Mouse (Mus musculus): ENCODE measurements around the gene Fsip1. TPM values are rescaled to one million over a fixed set of nuclear protein-coding genes. Genes with fewer than 3 reads are reported as not detected.
A peak's percentile ranks its signal among the peaks of the same experiment; 100 is the strongest.

The Fsip1 gene
- polyA plus RNA-seq, 1 experiment = not detected

DNA sequence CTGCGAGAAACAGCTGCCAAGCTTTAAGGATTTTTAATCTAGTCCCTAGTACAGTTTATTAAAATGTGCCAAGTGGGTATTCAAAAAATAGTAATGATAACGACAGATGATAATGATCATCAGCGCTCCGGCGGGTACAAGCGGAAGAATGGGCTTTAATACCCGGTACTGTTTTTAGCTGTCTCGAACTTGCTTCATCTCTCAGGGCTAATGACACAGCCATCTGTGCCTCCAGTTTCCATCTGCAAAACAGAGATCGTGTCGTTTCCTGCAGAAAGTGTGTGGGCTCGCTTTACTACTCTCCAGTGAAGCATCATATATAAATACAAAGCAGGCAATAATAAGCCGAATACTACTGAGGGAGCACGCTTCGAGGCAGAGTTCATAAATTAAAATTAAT is 13.4 kb upstream of the Fsip1 start:
- WGBS = 85% methylated on average over 14 of the region's 14 CpGs
- Histone ChIP-seq H3K4me3 (replicated peaks; ENCODE audit: control insufficient read depth, low read depth, low read length) (no peak overlapping the region), H3K4me1 (ENCODE audit: control insufficient read depth, insufficient read depth, low read length) (no peaks in the 10 kb centered on the region; the same call in 1 of the 2 replicates), H3K27ac (ENCODE audit: control insufficient read depth, insufficient read depth, low read depth, low read length, poor library complexity) (no peak overlapping the region)
- TF ChIP-seq POLR2A (IDR thresholded peaks at IDR 0.05; ENCODE audit: borderline replicate concordance, control insufficient read depth, low read depth, low read length) = no peak
- TF ChIP-seq CTCF (IDR thresholded peaks at IDR 0.05; ENCODE audit: control insufficient read depth, insufficient read depth, low read length) = no peak

DNA sequence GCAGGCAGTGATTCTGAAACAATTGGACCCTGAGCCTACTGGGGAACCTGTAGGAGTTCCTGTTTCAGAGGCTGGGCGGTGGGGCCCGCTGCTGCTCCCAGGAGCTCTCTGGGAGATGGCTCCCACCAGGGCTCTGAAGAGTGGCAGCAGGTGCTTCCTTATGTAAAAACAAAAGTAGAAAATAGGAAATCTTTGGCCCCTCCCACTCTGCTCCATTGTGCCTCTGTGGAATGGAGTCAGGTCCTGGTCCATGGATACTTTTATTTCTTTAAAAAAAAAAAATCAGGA is 7.1 kb upstream of the Fsip1 start:
- Histone ChIP-seq H3K4me3 (replicated peaks; ENCODE audit: control insufficient read depth, low read depth, low read length) (no peak overlapping the region), H3K4me1 (ENCODE audit: control insufficient read depth, insufficient read depth, low read length) (peaks cover 4% of the 10 kb centered on the region; the same call in 1 of the 2 replicates), H3K27ac (ENCODE audit: control insufficient read depth, insufficient read depth, low read depth, low read length, poor library complexity) (peak overlapping the region; percentile 70; the same call in 1 of the 2 replicates)
- WGBS = 3% methylated on average over 2 of the region's 2 CpGs
- TF ChIP-seq POLR2A (IDR thresholded peaks at IDR 0.05; ENCODE audit: borderline replicate concordance, control insufficient read depth, low read depth, low read length) = no peak
- no peak for TF ChIP-seq CTCF (IDR thresholded peaks at IDR 0.05; ENCODE audit: control insufficient read depth, insufficient read depth, low read length)

DNA sequence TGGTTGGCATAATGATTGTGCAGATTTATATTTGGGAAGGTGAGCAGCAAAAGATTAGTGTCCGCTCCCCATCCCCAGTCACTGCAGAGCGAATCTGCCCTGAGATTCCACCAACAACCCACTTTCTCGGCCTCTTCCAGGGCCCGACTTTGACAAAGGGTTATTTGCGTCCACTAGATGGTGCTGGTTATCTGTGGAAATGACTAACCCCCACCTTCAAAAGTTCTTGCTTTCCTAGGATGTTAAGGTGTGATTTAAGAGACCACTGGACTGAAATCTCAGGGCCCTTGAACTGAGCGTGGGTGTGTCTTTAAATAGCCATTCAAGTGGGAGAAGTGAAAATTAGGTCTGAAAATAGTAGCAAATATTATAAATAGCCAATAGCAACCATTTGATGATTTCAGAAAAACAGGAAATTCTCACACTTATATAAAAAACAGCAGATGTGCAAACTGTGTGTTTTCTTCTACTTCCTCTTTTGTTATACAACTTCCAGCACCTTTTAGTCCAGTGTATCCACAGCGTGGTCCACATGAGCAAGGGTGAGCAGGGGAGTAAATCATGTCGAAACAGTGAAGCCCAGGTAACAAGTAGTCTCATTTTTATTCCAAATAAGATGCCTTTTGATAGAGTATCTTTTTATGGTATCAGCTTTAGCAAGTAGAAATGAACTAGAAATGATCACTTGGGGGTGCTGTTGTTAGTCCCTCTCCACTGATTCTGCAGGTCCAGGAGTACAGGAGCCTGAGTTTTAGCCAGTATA is 6.6 kb upstream of the Fsip1 start:
- Histone ChIP-seq H3K27ac (ENCODE audit: control insufficient read depth, insufficient read depth, low read depth, low read length, poor library complexity) (peak overlapping the region; percentile 70; the same call in 1 of the 2 replicates), H3K4me3 (replicated peaks; ENCODE audit: control insufficient read depth, low read depth, low read length) (no peak overlapping the region), H3K4me1 (ENCODE audit: control insufficient read depth, insufficient read depth, low read length) (peaks cover 4% of the 10 kb centered on the region; the same call in 1 of the 2 replicates)
- WGBS = 8% methylated on average over 8 of the region's 8 CpGs
- peak; percentile 22; the same call in 1 of the 2 replicates for TF ChIP-seq CTCF (IDR thresholded peaks at IDR 0.05; ENCODE audit: control insufficient read depth, insufficient read depth, low read length)
- TF ChIP-seq POLR2A (IDR thresholded peaks at IDR 0.05; ENCODE audit: borderline replicate concordance, control insufficient read depth, low read depth, low read length) = no peak

DNA sequence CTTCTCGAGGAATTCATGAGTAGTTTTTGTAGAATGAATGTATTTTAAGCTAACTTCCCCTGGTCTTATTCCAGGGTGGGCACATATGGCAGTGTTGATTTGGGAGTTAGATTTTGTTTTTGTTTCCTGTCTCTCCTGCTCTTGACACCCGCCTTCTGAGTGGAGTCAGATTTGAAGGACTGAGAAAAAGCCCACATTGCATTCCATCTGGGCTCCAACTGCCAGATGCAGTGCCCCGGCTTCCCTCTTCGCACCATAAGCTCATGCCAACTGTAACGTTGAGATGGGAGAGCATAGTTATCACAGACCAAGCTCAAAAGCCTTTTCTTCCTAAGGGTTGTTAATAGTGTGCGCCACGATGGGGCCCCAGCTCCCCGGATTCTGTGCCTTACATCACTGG is 5.9 kb upstream of the Fsip1 start:
- no peak for TF ChIP-seq CTCF (IDR thresholded peaks at IDR 0.05; ENCODE audit: control insufficient read depth, insufficient read depth, low read length)
- no peak for TF ChIP-seq POLR2A (IDR thresholded peaks at IDR 0.05; ENCODE audit: borderline replicate concordance, control insufficient read depth, low read depth, low read length)
- Histone ChIP-seq H3K4me1 (ENCODE audit: control insufficient read depth, insufficient read depth, low read length) (peaks cover 4% of the 10 kb centered on the region; the same call in 1 of the 2 replicates), H3K4me3 (replicated peaks; ENCODE audit: control insufficient read depth, low read depth, low read length) (no peak overlapping the region), H3K27ac (ENCODE audit: control insufficient read depth, insufficient read depth, low read depth, low read length, poor library complexity) (peak overlapping the region; percentile 48; the same call in 1 of the 2 replicates)
- WGBS = 42% methylated on average over 8 of the region's 8 CpGs

DNA sequence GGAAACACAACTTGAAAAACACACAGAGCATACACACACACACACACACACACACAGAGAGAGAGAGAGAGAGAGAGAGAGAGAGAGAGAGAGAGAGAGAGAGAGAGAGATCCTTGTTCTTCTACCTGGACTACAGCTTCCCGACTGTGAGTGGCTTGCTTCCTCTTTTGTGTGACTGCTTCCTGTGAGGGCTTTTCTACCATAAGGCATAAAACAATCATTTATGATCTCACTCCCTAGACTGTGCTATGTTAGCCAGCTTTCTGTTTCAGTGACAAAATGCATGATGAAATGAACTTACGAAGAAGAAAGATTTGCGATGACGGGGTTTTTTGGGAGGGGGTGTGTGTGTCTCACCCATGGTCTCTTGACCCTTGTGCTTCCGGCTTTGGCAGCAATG is 3.0 kb upstream of the Fsip1 start:
- WGBS = 34% methylated on average over 5 of the region's 5 CpGs
- H3K4me3 ChIP-seq (replicated peaks; ENCODE audit: control insufficient read depth, low read depth, low read length) = no peak overlapping the region
- TF ChIP-seq POLR2A (IDR thresholded peaks at IDR 0.05; ENCODE audit: borderline replicate concordance, control insufficient read depth, low read depth, low read length) = no peak
- no peak overlapping the region for H3K27ac ChIP-seq (ENCODE audit: control insufficient read depth, insufficient read depth, low read depth, low read length, poor library complexity)
- peaks cover 4% of the 10 kb centered on the region for H3K4me1 ChIP-seq (ENCODE audit: control insufficient read depth, insufficient read depth, low read length)

DNA sequence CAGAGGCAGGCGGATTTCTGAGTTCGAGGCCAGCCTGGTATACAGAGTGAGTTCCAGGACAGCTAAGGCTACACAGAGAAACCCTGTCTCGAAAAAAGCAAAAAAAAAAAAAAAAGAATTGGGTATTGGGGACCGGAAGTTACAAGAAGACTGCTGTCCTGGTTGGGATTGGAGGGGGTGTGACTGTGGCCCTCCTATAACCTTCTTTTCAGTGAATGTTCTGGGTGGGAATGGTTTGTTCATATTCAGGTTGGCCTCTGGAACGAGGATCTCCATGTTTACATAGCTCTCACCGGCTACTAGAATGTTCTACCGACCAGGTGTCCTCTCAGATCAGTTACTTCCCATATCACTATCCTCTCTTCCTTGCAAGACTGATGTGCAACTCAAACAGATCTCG is 328 bp upstream of the Fsip1 start:
- TF ChIP-seq POLR2A (IDR thresholded peaks at IDR 0.05; ENCODE audit: borderline replicate concordance, control insufficient read depth, low read depth, low read length) (no peak), CTCF (IDR thresholded peaks at IDR 0.05; ENCODE audit: control insufficient read depth, insufficient read depth, low read length) (no peak)
- 45% methylated on average over 8 of the region's 8 CpGs for WGBS
- H3K27ac ChIP-seq (ENCODE audit: control insufficient read depth, insufficient read depth, low read depth, low read length, poor library complexity) = no peak overlapping the region
- H3K4me1 ChIP-seq (ENCODE audit: control insufficient read depth, insufficient read depth, low read length) = peaks cover 2% of the 10 kb centered on the region
- no peak overlapping the region for H3K4me3 ChIP-seq (replicated peaks; ENCODE audit: control insufficient read depth, low read depth, low read length)

DNA sequence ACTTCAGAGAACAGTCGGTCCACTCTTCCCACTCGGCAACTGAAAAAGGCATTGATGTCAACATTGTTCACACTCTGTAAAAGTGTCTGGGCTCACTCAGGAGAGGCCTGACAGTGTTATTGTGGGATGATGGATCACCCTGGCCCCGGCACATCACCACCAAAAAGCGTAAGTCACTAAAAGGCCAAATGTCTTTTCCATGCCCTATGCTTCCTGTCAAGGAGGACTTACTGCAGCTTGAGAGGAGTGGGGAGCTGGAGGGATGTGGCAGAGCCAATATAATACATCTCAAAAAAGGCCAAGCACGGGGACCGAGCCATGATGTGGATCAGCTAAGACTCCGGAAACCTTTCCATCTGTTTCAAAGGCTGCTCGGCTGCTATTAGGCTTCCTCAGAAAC is 2.2 kb downstream of the Fsip1 start:
- TF ChIP-seq POLR2A (IDR thresholded peaks at IDR 0.05; ENCODE audit: borderline replicate concordance, control insufficient read depth, low read depth, low read length) (no peak), CTCF (IDR thresholded peaks at IDR 0.05; ENCODE audit: control insufficient read depth, insufficient read depth, low read length) (no peak)
- H3K4me3 ChIP-seq (replicated peaks; ENCODE audit: control insufficient read depth, low read depth, low read length) = no peak overlapping the region
- H3K27ac ChIP-seq (ENCODE audit: control insufficient read depth, insufficient read depth, low read depth, low read length, poor library complexity) = no peak overlapping the region
- WGBS = 85% methylated on average over 8 of the region's 8 CpGs
- H3K4me1 ChIP-seq (ENCODE audit: control insufficient read depth, insufficient read depth, low read length) = no peaks in the 10 kb centered on the region; the same call in none of the 2 replicates

DNA sequence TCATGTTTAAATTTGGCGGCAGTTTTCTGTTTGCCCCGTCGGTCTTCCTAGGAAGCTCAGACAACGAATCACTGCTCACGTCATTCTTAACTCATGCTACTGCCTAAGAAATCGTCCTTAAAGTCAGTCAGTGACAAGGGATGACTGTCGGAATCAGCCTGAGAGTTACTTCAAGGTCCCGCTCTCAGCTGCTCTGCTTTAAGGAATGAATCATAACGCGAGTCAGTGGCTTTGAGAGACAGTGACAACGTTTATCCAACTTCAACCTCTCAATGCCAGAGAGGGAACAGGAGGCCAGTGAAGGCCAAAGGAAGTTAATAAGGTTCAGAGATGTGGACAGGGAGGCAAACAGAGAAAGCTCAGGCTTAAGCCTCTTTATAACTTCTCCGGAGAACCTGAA is 7.8 kb downstream of the Fsip1 start:
- H3K4me3 ChIP-seq (replicated peaks; ENCODE audit: control insufficient read depth, low read depth, low read length) = no peak overlapping the region
- H3K27ac ChIP-seq (ENCODE audit: control insufficient read depth, insufficient read depth, low read depth, low read length, poor library complexity) = no peak overlapping the region
- 80% methylated on average over 12 of the region's 12 CpGs for WGBS
- TF ChIP-seq CTCF (IDR thresholded peaks at IDR 0.05; ENCODE audit: control insufficient read depth, insufficient read depth, low read length) (no peak), POLR2A (IDR thresholded peaks at IDR 0.05; ENCODE audit: borderline replicate concordance, control insufficient read depth, low read depth, low read length) (no peak)
- H3K4me1 ChIP-seq (ENCODE audit: control insufficient read depth, insufficient read depth, low read length) = no peaks in the 10 kb centered on the region

DNA sequence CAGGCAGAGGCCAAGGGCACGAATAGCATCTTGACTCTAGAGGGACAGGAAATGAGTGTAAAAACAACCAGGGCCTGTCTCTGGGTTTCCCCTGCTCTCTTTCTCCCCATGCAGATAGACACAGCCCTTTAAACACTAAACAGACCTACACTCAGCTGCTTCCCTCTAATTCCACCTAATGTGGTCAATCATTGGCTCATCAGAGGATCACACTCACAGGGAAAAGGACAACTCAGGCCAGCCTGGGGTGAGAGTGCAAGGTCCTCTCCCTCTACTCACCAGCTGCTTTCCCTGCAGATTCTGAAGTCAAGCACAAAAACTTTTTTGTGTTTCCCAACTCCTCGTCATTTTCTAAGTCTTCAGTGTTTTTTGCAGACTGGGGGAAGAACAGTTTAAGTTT is 8.8 kb downstream of the Fsip1 start:
- Histone ChIP-seq H3K4me3 (replicated peaks; ENCODE audit: control insufficient read depth, low read depth, low read length) (no peak overlapping the region), H3K27ac (ENCODE audit: control insufficient read depth, insufficient read depth, low read depth, low read length, poor library complexity) (no peak overlapping the region), H3K4me1 (ENCODE audit: control insufficient read depth, insufficient read depth, low read length) (no peaks in the 10 kb centered on the region)
- TF ChIP-seq POLR2A (IDR thresholded peaks at IDR 0.05; ENCODE audit: borderline replicate concordance, control insufficient read depth, low read depth, low read length) (no peak), CTCF (IDR thresholded peaks at IDR 0.05; ENCODE audit: control insufficient read depth, insufficient read depth, low read length) (no peak)
- 47% methylated on average over 2 of the region's 2 CpGs for WGBS
